Mouse (Mus musculus): ENCODE measurements around the gene Hrasls5. TPM values are rescaled to one million over a fixed set of nuclear protein-coding genes. Genes with fewer than 3 reads are reported as not detected.

The Hrasls5 gene
- not detected for total RNA-seq (2021)
- long read RNA-seq, experiment 1, result 0 reads
- long read RNA-seq, experiment 2, result 0 reads

DNA sequence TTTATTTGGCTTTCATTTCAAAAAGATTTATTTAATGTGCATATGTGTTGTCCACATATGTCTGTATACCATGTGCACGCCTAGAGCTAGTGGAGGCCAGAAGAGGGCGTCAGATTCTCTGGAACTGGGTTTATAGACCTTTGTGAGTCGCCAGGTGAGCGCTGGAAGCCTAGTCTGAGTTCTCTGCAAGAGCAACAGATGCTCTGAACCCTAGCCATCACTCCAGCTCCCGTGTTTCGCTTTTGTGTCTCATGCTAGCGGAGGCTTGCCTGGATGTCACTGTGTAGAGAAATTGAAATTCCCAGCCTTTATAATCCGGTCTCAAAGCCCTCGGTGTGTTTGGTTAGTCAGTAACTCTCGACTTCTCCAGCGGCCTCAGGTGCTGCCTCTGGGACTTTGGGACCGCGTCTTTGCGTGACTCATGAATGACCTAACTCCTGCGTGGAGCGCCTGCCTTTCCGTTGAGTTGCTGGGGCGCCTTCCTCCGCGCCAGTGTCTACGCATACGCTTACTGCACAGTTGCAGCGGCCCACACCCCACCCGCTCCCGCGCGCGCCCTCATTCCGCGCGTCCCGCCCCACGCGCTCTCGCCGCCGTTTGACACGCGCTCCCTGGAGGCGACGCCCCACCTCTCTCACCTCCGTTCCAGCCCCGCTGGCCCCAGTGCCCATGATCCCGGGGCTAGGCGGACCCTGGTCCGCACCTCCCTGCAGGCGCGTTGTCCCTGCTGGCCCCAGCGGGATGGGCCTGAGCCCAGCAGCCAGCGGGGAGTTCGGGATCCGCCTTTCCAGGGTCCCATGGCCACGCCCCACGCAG is at the start of gene Hrasls5:
TSS of gene Hrasls5 (plus strand) at position 600 of the 816 bp plus-strand sequence.
- no peak for DNase-seq (ENCODE audit: low spot score)

DNA sequence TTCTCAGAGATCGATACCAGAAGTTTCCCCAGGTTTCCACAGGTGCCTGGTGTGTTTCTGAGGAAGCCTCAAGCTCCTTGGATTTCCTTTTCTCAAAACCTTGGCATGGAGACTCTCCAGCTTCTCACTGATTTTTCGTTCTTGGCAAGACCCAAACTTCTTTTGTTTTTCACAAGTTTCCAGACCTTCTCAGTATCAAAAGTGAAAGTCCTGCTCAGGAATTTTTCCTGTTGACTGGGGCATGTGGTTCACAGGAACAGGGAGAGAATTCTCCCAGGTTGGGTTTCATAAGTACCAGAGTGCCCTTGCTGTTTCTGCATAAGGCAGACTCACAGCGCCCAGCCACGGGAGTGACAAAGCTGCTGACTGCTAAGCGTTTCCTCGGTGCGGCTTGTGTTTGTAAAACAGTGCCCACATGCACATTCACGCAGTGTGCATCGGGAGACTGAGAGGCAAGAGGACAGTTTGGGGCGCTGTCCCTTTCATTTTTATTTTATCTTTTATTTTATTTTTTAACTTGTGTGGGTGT is 49.7 kb upstream of the Hrasls5 start:
- DNase-seq (ENCODE audit: low spot score), result no peak

DNA sequence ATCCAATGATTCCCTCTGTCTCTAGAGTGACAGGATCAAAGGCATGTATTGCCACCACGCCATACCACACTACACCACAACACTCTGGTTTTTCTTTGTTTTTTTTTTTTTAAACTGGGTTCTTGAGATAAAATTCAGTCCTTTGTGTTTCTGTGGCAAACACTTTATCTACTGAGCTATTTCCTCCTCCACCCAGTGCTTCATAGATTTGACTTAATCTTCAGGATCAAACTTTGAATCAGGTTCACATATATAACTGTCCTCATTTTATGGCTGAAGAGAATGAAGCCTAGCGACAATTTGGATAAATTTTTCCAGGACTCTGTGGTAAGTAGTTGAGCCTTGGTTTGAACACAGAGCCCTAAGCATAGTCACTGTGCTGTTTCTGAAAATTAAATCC is 48.7 kb upstream of the Hrasls5 start:
- DNase-seq (ENCODE audit: low spot score), result no peak

DNA sequence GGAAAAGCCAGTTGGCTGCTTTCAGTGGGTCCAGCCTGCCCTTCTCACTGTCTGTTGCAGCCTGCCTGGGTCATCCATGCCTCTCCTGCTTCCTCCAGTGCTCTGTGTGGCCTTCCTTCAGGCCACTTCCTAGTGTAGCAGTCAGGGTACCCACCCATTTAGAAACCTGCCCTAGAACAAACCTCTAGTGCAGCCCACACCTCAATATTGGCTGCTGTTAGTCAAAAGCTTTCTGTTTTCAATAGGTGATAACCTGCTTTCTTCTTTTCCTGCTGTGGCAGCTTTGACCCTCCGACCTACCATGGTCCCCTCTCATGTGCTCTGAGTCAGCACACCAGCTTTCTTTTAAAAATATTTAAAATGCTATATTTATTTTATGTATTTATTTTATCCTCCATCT is 47.9 kb upstream of the Hrasls5 start:
- DNase-seq (ENCODE audit: low spot score), result no peak

DNA sequence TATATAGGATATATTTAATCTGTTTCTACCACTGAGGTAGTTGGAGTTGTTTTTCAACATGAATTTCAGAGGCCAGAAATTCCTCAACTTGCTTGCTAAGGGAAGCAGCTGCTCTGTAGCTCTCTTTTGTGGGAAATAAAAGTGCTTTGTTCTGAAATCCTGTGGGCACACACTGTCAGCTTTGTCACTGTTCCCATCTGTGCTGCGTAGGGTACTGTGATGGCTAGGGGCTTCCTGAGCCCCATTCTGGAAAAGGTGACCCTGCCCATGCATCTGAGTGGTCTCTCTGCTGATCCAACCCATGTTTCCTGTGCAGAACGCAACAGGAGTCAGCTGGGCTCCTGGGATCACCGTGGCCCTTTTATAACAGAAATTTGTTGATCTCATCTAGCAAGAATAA is 45.5 kb upstream of the Hrasls5 start:
- no peak for DNase-seq (ENCODE audit: low spot score)

DNA sequence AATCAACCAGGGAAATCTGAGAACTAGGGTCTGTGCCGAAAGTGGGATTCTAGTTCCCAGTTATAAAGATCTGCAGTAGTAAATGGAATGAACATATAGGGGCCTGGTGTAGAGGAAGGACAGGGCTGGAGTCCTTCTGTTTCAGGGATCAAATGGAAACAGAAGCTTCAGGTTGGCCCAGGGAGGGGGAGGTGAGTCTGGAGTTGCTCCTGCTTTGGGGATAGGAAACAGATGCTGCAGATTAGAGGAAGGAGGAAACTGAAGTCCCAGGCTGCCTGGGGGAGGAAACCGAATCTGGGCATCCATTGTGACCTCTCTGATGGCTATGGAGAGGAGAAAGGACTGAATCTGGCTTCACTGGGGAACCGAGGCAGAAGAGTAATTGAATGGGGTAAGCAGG is 44.0 kb upstream of the Hrasls5 start:
- no peak for DNase-seq (ENCODE audit: low spot score)

DNA sequence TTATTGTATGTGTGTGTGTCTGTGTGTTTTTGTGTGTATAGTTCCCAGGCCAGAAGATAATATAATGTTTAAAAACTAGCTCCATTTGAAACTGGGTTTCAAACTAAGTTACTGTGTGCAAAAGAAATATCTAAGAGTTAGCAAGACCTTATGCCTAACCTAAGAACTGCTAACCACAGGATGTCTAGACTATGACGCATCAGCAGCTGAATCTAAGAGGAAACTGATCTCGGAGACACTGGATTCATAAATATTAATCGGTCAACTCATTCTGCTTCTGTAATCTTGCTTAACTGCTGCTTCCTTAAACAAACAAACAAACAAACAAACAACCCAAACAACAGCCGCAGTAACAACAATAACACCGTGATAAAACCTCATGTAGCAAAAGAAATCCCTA is 42.7 kb upstream of the Hrasls5 start:
- DNase-seq (ENCODE audit: low spot score), result no peak

DNA sequence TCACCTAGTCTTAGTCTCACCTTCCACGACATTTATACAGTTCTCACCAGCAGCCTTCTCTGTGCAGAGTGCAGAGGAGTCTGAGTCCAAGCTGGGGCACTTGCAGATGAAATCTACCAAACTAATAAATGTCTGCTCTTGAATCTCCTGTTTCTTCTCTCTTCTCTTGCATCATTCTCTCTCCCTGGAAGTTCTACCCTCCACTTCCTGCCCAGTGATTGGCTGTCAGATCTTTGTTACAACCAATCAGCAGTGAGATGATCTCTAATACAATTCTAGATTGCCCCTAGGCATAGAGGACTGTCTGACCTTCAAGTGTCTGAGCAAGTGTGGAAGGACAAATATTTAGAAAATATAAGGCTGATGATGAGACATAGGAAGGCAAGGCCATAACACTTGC is 36.2 kb upstream of the Hrasls5 start:
- no peak for DNase-seq (ENCODE audit: low spot score)

DNA sequence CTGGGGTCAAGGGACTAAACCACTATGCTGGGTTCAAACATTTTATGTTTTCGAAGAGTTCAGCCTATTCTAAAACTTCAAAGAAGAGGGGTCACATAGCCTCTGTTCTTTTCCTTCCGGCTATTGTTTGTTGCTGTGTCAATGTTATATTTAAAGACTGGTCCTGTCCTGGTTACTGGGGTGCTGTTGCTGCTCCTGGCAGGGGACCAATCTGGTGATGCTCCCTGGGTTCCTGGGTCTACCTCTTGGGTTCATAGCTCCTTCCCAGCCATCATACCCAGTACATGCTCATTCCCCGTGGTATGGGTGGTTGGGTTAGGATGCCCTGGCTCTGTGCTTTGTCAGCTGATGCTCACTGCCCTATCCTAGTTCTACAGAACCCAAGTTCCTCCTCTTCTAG is 34.6 kb upstream of the Hrasls5 start:
- no peak for DNase-seq (ENCODE audit: low spot score)

DNA sequence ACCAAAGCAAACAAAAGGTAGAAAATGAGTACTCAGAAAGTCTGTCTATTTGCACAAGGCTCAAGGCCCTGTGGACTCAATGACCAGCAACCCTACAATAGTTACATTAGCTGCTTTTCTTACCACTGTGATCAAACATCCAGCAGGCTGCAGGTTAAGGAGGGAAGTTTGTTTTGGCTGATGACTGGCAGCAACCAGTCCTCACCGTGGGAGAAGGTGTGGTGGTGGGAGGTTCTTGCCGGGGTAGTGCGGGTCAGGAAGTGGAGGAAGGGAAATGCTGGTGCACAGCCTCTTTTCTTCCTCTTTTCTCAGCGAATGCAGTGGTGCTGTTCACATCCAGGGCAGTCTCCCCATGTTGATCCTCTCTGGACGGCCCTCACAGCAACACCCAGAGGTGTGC is 31.3 kb upstream of the Hrasls5 start:
- DNase-seq (ENCODE audit: low spot score), result no peak

DNA sequence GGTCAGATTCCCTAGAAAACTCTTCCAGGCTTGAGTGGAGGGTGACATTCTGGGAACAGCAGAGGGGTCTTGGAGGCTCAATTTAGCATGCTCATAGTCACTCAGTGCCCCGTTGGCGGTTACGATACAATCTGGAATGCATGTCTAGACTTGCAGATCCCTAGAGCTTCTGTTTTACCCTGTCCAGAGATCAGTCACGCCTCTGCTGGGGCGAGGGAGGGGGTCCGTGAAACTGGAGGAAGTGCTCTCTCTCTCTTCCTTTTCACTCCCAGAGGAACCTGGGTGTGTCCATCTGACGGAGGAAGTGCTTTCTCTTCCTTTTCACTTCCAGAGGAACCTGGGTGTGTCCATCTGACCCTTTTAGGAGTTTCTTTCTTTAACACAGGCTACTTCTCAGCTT is 29.2 kb upstream of the Hrasls5 start:
- DNase-seq (ENCODE audit: low spot score), result no peak

DNA sequence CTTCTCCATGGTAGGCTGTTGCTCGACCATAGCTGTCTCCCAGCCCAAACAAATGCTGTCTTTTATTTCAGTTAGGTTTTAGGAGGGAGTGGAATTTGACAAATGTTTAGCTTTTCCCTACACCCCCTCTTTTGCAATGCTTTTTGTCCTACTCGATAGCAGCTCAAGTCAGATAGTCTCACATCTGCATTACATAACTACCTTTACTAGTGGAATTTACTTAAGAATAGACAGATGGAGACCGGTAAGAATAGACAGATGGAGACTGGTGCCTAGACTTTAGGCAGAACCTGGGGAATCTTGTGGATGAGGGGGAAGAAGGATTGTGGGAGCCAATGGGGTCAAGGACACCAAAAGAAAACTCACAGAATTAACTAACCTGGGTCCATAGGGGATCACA is 28.7 kb upstream of the Hrasls5 start:
- no peak for DNase-seq (ENCODE audit: low spot score)

DNA sequence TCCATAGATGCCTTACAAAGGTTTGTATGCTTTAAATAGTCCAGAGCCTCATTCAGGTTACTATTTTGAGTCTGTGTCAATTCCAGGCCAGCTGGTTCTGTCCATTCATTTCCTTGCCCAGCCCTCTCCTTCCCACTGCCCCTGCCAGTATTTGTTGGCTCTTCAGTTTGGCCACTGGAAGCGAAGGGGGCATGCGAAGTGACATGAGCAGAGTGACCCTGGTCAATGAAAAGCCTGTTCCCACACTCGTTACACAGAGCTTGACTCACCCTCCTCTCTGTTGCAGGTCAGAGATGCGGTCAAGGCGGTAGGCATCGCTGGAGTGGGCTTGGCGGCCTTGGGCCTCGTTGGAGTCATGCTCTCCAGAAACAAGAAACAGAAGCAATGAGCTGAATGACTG is 27.1 kb upstream of the Hrasls5 start:
- DNase-seq (ENCODE audit: low spot score), result peak; percentile 49

DNA sequence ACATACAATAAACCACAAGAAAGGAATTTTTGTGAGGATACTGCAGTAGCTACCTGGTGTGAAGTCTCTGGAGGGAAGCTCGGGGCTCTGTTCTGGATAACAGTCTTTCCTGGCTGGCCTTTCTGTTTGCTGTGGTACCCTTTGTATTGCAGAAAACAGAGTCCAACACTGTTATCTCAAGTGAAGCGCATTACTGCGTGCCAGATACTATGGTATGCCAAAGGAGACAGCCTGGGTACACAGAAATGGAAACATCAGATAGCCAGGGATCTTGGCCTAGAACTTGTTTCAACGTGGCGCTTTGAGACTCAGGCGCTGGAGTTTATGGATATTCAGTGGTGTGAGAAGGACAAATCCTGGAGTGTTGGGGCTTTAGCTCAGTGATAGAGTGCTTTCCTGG is 26.6 kb upstream of the Hrasls5 start:
- DNase-seq (ENCODE audit: low spot score), result no peak

DNA sequence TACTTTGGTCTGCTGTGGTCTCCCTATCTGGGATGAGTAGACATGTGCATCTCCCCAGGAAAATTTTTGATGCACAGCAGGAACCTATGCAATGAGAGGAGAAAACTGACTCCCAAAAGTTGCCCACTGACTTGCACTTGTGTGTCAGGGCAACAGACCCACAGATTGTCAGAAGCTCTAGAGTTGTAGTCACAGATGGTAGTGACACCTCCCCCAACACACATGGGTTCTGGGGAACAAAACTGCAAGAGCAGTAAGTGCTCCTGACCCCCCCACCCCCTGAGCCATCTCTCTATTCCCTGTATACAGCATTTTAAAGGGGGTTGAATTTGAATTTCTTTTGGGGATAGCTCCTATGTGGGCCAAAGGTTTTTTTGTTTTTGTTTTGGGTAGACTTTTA is 21.5 kb upstream of the Hrasls5 start:
- no peak for DNase-seq (ENCODE audit: low spot score)

DNA sequence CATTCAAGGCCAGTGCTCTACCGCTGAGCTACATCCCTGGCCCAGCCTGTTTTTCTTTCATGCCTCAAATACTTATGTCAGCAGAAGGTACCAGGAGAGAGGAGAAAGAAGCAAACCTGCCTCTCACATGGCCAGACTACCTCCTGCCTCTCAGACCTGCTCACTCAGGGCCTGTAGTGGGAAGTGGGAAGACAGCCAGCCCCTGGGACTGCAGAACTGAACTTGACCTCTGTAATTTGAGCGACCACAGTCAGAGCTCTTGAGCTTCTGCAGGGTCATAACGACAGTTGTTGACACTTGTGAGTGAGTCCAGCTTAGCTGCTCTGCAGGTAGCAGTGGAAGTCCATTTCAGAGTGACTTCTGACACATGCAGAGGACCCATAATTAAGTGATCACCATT is 20.3 kb upstream of the Hrasls5 start:
- DNase-seq (ENCODE audit: low spot score), result peak; percentile 64

DNA sequence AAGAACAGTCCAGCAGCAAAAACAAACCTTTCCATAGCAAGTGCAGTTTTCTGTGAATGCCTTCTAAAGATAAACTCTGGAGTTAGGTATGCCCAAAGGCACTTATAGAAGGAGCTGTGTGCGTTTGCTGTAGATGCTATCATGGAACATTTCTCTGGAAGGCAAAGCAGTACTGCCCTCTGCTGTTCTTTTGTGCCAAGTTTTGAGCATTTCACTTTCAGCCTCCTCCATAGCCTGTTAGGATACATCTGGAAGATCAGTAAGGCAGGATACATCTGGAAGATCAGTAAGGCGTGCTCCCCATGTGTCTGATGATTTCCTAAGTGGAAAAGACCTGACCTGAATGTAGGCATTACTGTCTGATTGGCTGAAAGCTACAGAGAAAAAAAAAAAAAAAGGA is 16.8 kb upstream of the Hrasls5 start:
- peak; percentile 48 for DNase-seq (ENCODE audit: low spot score)

DNA sequence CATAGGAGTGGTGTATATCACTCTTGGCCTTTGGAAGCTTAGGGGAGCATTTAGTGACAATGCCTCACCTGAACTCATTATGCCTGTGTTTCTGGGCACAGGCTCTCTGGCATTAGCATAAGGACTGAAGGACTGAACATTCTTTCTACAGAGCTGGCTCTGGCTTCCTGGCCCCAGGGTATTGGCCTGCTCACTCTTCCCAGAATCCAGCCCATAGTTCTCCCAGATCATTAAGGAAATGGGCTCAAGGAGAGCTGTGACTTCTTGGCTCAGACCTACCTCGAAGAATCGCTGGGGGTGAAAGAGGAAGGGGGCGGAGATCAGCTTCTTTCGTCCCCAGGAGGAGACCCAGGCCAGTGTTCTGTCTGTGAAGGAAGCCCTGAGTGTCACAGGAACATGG is 13.9 kb upstream of the Hrasls5 start:
- no peak for DNase-seq (ENCODE audit: low spot score)

DNA sequence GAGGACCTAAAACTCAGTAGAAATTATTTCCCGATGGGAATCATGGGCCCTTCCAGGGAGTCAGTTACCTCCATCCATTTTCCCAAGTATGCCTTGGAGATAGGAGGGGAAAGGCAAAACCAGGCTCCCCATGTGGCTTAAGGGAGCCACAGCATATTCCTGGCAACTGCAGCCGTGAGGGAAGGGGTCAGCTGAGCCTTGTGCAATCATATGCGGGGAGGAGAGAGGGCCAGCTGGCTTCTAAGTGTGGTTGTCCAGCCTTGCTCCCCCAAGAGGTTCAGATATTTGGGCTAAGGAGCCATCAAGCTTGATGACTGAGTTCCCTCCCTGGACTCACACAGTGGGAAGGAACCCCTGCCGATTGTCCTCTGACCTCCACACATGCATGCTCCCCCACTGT is 10.8 kb upstream of the Hrasls5 start:
- no peak for DNase-seq (ENCODE audit: low spot score)

DNA sequence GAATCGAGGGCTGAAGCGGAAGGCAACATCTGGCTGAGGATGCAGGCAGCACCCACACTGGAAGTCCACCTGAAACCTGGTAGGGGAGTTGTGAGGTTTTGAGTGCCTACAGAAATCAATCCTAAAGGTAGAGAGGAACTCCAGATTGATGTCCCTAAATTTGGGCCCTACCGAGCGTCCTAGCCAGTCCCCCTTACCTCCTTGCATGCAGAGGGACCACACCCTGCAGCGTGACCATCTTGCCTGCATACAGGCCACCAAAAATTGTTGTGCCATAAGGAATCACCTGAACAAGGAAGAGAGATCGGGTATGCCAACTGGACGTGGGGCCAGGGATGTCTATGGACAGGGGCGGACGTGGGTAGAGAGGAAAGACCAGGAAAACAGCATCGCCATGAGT is 8.2 kb upstream of the Hrasls5 start:
- DNase-seq (ENCODE audit: low spot score), result no peak

DNA sequence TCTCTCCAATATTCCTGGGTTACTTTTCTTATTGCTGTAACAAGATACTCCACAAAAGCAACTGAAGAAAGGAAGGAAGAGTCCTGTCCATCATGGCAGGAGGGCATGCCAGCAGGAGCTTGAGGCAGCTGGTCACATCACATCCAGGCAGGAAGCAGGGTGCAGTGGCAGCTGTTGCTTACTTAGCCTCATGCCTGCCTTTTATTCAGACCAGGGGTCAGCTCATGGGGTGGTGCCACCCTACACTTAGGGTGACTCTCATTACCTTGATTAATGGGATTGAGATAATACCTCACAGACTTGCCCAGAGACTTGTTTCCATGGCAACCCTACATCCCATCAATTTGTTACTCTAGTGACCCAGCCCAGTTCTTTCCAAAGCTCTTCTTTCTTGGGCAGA is 7.3 kb upstream of the Hrasls5 start:
- no peak for DNase-seq (ENCODE audit: low spot score)

DNA sequence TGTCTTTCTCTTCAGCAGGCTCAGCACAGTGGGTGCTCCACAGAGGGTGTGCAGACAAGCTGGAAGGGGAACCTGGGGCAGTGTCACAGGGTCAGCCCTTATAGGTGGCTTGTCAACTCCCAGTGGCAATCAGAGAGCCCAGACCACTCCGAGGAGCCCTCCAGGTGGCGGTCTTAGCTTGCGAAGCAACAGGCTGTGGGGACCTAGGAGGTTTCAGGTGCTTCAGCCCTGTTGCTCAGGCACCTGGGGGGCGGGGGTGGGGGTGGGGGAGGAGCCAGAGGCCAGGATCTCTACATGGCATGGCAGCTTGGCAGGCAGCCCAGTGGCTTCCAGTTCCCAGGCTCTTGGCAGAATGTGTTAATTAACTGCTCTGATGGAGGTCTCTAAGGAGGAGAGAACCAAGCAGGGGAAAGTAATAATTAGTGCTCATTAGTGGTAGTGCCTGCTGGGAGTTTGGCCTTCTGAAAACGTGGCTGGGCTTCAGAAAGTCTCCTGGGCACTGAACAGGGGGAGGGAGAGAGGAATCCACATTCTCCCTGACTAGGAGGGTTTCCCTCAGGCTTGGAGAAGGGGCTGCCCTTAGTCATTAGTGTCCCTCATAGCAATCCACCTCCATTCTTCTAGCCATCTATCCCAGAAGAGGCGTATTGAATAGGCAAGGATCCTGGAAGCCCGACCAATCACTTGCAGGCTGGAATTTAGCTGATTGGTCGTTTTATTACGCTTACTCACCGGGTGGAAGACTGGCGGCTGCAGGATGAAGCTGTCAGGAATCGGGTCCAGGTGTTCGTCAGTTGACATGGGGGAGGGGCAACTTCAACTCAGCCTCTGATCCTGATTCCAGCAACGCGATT is 6.2 kb upstream of the Hrasls5 start:
- no peak for DNase-seq (ENCODE audit: low spot score)

Measured in gastrocnemius, adult 18-20 months (tissue).